Mouse (Mus musculus) ES-E14 (cell line): Measurements from ENCODE around the gene Palld.

ENCODE experiments used
- CHD2 ChIP-seq: IDR thresholded peaks from 2 replicates; pipeline ENCODE4 v1.6.1; 2014; ENCODE audit warnings: mild to moderate bottlenecking, low read depth, low read length, inconsistent platforms
- HCFC1 ChIP-seq: IDR thresholded peaks from 2 replicates; pipeline ENCODE4 v1.6.1; 2012; ENCODE audit warnings: low read length, inconsistent platforms, borderline replicate concordance; ENCODE audit not compliant: insufficient read depth
- ZNF384 ChIP-seq: IDR thresholded peaks from 2 replicates; pipeline ENCODE4 v1.6.1; 2012; ENCODE audit warnings: low read depth, low read length, inconsistent platforms

DNA sequence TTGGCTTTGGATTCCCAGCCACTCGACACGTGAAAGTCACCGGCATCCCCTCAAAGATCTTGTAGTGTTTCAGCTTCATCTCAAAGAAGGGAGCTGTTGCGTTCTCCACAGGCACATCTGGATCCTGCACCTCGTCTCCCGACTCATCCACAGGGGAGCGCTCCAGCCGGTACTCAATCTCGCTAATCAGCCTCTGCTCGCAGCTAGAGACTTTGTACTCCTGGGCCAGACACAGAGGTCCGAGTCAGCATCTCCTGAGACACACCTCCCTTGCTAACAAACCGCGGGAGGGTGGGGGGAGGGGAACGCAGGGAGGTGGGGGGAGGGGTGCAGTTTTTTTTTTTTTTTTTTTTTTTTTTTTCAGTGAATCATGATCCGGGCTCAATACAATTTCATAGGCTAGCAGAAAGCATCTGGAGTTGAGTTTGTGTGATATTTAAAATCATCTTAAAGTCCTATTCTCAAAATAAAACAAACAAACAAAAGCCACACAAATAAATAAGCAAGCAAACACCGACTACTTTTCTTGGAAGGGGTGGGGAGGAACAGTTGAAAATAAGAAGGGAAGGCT is 369.0 kb downstream of the Palld start:
- TF ChIP-seq ZNF384 (peak; percentile 95), CHD2 (no peak), HCFC1 (no peak)
